Mouse (Mus musculus) splenic B cell, adult 2 months (primary cell): ENCODE measurements around the gene Dhrs1.
A peak's percentile ranks its signal among the peaks of the same experiment; 100 is the strongest.

Experiments
- DNase-seq: peaks from one replicate; pipeline ENCODE4 v3.0.0-alpha.2; 2011; ENCODE audit warnings: low read depth, low spot score
- H3K27me3 ChIP-seq: 2 replicates; pipeline ENCODE4 v1.6.1; 2012; ENCODE audit warnings: mild to moderate bottlenecking, low read length, moderate library complexity, mixed read lengths; ENCODE audit not compliant: control insufficient read depth, poor library complexity, insufficient read depth, severe bottlenecking
- H3K36me3 ChIP-seq: 2 replicates; pipeline ENCODE4 v1.6.1; 2012; ENCODE audit warnings: mild to moderate bottlenecking, low read length, moderate library complexity, mixed read lengths; ENCODE audit not compliant: control insufficient read depth, poor library complexity, insufficient read depth, severe bottlenecking

Gene Dhrs1

DNA sequence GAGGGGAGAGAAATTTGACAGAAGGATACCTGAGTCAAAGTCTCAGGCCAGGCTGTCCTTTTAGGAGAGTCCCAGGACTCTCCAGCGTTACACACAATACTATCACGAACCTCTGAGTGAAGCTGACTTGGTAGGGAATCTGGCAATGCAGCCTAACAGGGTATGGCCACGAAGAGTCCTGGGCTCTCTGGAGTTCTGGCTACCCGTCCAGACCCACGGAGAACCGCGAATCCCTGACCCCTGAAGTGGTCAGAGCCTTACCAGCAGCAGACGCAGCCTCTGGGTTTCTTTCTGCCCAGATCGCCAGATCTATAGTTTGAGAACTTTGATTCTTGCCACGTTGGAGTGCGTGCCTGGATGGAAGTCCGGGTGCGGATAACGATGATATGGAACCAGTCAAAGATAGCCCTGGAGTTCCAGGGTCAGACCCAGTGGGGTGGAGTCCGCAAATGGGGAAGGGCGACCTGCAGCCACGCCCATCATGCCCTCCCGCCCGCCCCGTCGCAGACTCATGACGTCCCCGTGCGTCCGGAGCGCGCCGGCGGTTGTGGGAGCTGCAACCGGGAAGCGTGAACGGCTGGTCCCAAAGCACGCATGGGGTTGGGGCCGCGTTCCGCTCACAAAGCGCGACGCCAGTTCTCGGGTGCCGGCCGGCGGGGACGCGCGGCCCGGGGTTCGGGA is at the start of gene Dhrs1, which contains the start of gene Nop9:
Gene Dhrs1 (minus strand): TSS at position 511 of the 681 bp plus-strand sequence.
Gene Nop9 (plus strand): TSS at position 514 of the 681 bp plus-strand sequence.
- peaks cover 12% of the 10 kb centered on the region for H3K36me3 ChIP-seq
- DNase-seq: peak; percentile 86
- H3K27me3 ChIP-seq: no peaks in the 10 kb centered on the region

DNA sequence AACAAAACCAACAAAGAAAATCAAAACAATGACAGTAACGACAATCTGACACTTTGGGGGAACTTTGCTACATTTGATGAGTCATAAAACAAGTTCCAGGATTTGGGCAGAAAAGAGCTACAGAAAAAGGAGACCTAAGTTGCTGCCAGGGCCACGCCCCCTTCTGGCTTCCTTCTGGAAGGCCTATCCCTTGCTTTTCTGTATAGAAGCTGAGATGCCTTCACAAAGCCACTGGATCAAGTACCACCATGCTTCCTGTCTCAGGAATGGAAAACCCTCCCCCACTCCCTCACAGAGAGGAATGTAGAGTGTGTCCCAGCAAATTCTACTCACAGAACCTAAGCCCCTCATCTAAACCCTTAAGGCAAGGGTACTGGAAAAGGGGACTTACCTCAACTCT is 48.5 kb upstream of the Dhrs1 start:
- no peak for DNase-seq
- no peaks in the 10 kb centered on the region for H3K27me3 ChIP-seq

DNA sequence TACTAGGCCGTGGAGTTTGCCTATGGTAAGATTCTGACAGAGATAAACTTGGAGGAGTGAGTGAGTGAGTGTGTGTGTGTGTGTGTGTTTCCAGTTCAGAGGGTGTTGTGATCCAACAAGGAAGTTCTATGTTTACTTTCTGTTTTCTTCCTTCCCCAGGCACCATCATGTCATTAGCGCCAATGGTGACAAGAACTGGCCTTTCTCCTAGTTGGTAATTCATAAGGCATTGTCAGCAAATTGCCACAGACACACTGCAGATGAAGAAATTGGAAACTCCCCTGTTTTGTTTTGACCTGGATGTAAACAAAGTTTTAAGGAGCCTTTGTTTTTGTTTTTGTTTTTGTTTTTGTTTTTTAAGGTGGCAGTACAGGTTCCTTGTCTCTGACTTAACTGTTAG is 48.0 kb upstream of the Dhrs1 start:
- no peak for DNase-seq
- H3K36me3 ChIP-seq: no peaks in the 10 kb centered on the region
- H3K27me3 ChIP-seq: no peaks in the 10 kb centered on the region

More for the DNA sequence above, 48.5 kb upstream of the Dhrs1 start:
- no peaks in the 10 kb centered on the region for H3K36me3 ChIP-seq

DNA sequence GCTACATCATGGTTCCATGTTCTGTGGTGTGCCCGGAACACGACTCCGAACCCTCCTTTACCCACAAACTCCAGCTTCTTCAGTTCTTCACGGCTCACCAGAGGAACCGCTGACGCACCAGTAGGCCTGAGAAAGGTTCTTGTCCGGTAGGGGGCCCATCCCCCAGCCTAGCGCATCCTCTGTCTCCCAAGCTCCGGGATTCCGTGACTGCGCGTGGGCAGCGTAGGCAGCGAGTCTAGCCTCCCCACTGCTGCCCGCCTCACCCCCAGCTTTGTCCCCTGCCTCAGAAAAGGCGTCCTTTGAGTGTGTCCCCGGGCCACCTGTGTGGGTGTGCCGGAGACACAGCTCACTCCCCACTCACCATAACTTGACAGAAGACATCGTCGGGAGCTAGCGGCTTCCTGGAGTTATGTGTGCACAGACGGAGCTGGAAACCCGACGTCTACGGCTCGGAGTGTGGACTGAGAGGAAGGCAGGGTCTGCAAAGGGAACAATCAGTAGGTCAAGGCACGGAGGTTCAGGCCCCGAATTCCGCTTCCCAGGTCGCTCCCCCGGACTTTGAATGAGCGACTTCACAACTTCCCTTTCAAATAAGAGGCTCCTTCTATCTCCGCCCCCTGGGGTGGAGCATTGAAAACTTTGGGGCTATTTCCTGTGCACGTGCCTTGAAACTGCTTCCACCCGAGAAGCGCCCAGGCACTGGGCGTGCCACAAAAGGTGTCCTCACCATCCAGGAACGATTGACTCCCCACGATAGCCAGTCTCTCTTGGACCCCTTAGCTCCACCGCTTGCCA is 43.0 kb upstream of the Dhrs1 start, which contains the start of gene Ripk3:
Gene Ripk3 (minus strand): TSS at position 610 of the 795 bp plus-strand sequence.
- peak; percentile 78 for DNase-seq
- Histone ChIP-seq H3K27me3 (no peaks in the 10 kb centered on the region), H3K36me3 (no peaks in the 10 kb centered on the region)

DNA sequence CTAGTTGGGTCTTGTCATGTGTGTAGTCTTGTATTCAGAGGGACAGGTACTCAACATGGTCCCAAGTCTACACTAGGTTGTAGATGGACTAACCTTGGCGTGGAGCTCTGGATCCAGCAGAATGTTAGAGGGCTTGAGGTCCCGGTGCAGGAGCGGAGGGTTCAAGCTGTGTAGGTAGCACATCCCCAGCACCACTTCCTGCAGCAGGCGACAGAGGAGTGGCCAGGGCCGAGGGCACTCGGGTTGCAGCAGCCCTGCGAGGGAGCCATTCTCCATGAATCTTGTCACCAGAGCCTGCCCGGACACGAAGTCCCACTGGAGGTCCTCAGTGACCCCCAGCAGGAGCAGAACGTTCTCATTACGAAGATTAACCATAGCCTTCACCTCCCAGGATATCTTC is 42.2 kb upstream of the Dhrs1 start:
- no peaks in the 10 kb centered on the region for H3K36me3 ChIP-seq
- no peak for DNase-seq
- no peaks in the 10 kb centered on the region for H3K27me3 ChIP-seq

DNA sequence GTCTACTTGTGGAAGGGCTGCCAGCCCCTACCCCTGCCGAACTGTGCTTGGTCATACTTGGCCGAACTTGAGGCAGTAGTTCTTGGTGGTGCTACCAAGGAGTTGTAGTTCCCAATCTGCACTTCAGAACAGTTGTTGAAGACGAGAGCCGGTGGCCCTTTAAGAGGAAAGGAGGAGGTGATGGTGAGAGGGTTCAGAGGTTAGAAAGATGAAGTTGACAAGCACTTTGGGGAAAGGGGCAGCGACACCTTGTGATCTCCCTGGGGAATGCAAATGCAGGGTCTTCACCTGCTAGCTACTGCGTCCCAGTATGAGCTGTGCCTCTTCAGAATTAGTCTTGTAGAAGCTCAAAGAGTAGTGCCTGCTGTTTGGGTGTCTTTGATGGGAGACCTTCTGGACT is 39.7 kb upstream of the Dhrs1 start:
- Histone ChIP-seq H3K27me3 (no peaks in the 10 kb centered on the region), H3K36me3 (no peaks in the 10 kb centered on the region)
- no peak for DNase-seq

DNA sequence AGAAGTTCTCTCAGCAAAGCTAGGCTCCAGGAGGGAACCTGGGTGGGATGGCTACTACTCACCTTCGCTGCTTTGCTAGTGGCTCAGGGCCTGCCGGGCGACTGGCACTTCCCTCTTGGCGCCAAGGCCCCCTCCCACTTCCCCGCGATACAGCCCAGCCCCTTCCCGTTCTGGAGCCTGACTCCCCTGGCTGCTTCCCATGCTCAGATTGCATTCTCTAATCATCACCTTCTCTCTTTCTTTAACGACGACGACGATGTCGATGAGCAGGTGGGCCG is 38.4 kb upstream of the Dhrs1 start, which contains the start of gene Adcy4:
Gene Adcy4 (minus strand): TSS at position 138 of the 278 bp plus-strand sequence.
- Histone ChIP-seq H3K27me3 (no peaks in the 10 kb centered on the region), H3K36me3 (no peaks in the 10 kb centered on the region)
- no peak for DNase-seq

DNA sequence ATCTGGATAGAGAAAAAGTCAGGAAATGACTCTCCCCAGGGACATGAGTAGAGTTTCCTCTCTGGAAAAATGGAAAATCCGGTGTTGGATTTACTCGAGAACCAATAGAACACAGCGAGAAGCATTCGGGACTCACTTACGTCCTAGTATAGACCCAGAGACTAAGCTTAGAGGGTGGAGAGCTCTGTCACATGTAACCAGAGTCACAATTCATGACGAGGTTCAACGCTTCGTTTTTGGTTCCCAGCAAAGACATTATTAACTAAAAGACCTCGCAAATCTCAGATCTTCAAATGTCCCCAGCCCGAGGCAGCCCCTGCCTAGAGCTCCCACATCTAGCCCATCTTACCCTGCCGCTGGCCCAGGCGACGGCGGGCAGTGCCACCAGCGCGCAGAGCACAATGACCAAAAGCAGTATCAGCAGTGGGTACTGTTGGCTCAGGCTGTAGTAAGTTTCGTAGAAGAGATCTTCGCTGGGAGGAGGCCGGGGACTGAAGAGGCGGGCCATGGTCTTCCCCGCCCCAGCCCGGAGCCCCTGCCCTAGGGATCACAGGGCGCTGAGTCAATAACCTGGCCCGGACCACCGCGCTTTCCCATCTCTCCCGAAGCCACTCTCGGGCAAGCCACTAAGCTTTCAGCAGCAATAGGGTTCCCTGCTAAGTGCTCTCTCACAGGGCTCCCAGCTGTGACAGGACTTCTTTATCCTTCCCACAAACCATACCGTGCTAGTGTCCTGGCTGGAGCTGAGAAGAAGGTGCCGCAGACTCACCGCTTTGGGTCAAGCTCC is 37.9 kb upstream of the Dhrs1 start:
- Histone ChIP-seq H3K27me3 (no peaks in the 10 kb centered on the region), H3K36me3 (no peaks in the 10 kb centered on the region)
- no peak for DNase-seq

DNA sequence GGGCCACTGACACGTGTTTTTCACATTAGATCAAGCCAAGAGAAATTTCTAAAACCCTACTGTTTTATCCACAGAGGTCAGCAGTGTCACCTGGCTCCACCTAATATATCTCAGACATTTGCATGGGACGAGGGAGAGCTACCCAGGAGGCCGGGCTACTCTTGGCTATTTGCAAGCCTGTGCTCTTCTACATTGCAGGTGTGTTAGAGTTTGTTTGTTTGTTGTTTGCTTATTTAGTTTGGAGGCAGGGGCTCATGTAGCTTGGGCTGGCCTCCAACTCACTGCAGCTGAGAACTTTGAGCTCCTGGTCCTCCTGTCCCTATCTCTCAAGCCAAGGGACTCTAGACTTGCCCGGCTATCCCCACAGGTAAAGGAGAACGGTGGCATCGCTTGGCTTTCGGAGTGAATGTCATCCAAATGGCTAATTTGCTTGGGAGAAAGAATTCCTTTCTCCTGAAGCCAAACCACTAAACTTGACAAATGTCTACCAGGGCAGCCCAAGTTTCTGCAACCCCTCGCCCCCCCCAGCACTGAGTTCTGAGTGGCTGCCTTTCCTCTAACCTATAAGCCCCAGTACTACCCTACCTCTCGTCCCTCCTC is 37.0 kb upstream of the Dhrs1 start:
- no peaks in the 10 kb centered on the region for H3K36me3 ChIP-seq
- DNase-seq: no peak
- no peaks in the 10 kb centered on the region for H3K27me3 ChIP-seq

DNA sequence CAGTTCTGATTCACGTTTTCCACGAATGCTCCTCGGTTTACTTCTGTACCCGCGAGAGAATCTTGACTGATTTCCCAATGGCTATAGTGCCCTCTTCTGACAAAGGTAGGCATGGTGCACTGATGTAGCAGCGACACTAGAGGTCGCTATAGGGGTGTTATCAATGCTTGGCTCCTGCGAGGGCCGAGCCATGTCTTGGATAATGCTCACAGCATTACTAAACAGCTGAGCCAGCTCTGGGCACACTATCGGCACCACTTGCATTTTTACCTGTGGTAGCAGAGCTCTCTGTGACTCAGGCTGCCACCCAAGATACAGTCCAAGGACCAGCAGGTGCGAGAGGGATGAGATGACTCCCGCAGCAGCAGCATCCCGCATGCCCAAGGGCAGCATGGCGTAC is 35.8 kb upstream of the Dhrs1 start:
- no peaks in the 10 kb centered on the region for H3K36me3 ChIP-seq
- H3K27me3 ChIP-seq: no peaks in the 10 kb centered on the region
- DNase-seq: peak; percentile 82

DNA sequence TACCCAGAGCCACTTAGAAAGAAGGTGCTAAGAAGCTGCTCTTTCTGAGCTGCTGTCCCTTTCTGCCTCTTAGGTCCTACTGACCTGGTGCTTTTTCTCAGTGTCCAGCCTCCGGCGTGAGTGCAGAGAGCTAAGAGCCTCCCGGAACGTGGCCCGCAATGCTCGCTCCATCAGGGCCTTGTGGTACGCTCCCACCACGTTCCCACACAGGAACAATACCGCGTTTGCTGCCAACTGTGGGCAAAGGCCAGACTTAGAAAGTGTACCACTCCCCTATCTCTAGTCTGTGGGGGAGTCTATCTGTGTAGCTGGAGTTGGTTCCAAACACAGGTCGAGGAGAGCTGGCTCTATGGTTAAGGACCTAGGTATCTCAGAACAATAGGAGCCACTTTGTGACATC is 35.2 kb upstream of the Dhrs1 start:
- no peak for DNase-seq
- H3K36me3 ChIP-seq: no peaks in the 10 kb centered on the region
- no peaks in the 10 kb centered on the region for H3K27me3 ChIP-seq

DNA sequence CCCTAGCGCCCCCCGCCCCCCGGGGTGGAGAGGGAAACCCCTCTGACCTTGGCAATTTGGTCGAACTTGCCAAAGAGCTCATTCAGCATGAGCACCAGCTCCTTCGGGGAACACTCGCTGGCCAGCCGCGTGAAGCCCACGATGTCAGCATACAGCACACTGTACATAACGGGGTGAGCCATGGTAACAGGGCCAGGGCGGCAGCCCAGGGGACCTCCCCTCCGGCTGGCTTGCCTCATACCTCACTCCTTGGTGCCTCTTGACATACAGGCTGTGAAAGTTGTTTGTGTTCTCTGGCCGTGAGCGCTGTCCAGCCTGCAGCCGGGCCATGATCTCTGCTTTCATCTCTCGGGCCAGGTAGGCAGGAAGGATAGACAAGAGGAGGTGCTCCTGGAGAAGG is 34.2 kb upstream of the Dhrs1 start:
- no peaks in the 10 kb centered on the region for H3K27me3 ChIP-seq
- DNase-seq: no peak
- H3K36me3 ChIP-seq: no peaks in the 10 kb centered on the region

DNA sequence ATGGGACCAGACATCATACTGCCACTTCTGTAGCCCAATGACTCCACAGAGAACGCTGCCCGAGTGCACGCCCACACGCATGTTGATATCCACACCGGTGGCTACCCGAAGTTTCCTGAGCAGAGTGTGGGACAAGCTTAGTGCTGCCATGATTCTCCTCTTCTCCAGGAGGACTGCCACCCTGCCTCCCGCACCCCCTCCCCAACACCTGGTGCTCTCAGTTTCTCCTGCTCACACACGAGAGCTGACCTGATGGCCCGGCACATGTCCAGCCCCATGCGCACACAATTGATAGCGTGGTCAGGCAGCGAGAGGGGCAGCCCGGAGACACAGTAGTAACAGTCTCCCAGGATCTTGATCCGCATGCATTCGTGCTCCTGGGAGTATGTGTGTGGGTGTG is 33.2 kb upstream of the Dhrs1 start:
- no peak for DNase-seq
- Histone ChIP-seq H3K36me3 (no peaks in the 10 kb centered on the region), H3K27me3 (no peaks in the 10 kb centered on the region)

DNA sequence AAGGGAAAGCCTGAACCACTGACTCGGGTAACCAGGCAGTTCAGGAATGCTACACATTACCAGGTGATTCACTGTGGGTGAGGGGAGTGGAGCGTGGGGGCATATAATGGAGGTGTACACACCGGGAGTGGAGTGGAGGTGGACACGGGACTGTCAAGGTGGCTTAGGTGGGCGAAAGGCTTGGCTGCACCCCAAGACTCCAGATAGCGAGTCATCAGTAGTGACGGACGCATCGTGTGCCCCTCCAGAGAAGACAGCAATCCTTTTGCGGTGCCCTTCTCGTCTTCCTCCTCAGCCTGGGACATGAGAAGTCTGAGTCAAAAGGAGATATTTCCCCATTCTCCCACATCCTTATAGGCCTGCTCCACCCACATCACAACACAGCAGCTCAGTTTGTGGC is 32.3 kb upstream of the Dhrs1 start:
- H3K36me3 ChIP-seq: no peaks in the 10 kb centered on the region
- DNase-seq: no peak
- H3K27me3 ChIP-seq: no peaks in the 10 kb centered on the region

DNA sequence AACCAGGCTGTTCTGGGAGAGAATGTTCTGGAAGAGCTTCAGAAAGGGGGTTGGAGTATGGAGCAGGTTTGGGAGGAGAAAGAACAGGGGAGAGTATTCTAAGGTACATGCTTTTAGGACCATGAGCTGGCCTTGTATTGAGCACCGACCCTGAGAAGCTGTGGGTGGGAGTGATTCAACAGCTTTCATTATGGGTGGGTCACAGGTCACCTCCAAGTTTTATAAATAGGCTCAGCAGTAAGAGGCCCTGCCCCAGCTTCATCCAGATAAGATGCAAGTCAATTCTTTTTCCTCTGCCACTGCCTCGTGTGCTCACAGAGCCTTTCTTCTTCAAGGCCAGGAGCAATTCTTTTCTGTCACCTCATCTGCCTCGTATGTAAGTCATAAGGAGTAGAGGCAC is 31.7 kb upstream of the Dhrs1 start:
- no peaks in the 10 kb centered on the region for H3K36me3 ChIP-seq
- H3K27me3 ChIP-seq: no peaks in the 10 kb centered on the region
- no peak for DNase-seq
